Mouse (Mus musculus): Measurements from ENCODE around the gene Htt. TPM values are rescaled to one million over a fixed set of nuclear protein-coding genes. Genes with fewer than 3 reads are reported as not detected.

The Htt gene
- polyA plus RNA-seq, 1 experiment from 2014 or later = 13.5 TPM

GRCm38 (mm10) chr5:34943428-34943827, 181.9 kb downstream of the Htt start:
- no peak overlapping the region for H3K4me2 ChIP-seq
- no peak overlapping the region for H3K9ac ChIP-seq
- no peaks in the 10 kb centered on the region for H3K4me1 ChIP-seq
- no peaks in the 10 kb centered on the region for H3K27me3 ChIP-seq
- H3K36me3 ChIP-seq = no peaks in the 10 kb centered on the region
- ATAC-seq (ENCODE audit: borderline replicate concordance, extremely low read depth, low FRiP score, low TSS enrichment) = no peak
- H3K9me3 ChIP-seq = no peaks in the 10 kb centered on the region
- H3K27ac ChIP-seq = no peak overlapping the region
- H3K4me3 ChIP-seq = no peak overlapping the region
- WGBS = 75% methylated on average over 3 of the region's 3 CpGs

GRCm38 (mm10) chr5:34948861-34949760, 187.6 kb downstream of the Htt start, which contains the start of gene Rgs12:
Rgs12 (plus strand) TSS chr5:34949445.
- H3K4me2 ChIP-seq = peak within 1 kb of the TSS; percentile 82
- no peaks in the 10 kb centered on the region for H3K36me3 ChIP-seq
- peak within 1 kb of the TSS; percentile 89 for H3K9ac ChIP-seq
- peaks cover 19% of the 10 kb centered on the region for H3K4me1 ChIP-seq
- peak; percentile 96 for ATAC-seq (ENCODE audit: borderline replicate concordance, extremely low read depth, low FRiP score, low TSS enrichment)
- under 1% methylated on average over 58 of the region's 84 CpGs for WGBS
- H3K27ac ChIP-seq = peak within 1 kb of the TSS; percentile 88
- no peaks in the 10 kb centered on the region for H3K27me3 ChIP-seq
- no peaks in the 10 kb centered on the region for H3K9me3 ChIP-seq
- H3K4me3 ChIP-seq = peak within 1 kb of the TSS; percentile 96

GRCm38 (mm10) chr5:34949769-34950211, 188.2 kb downstream of the Htt start:
- H3K9me3 ChIP-seq = no peaks in the 10 kb centered on the region
- peak overlapping the region; percentile 96 for H3K4me3 ChIP-seq
- ATAC-seq (ENCODE audit: borderline replicate concordance, extremely low read depth, low FRiP score, low TSS enrichment) = peak; percentile 36; the same call in 1 of the 2 replicates
- H3K4me2 ChIP-seq = peak overlapping the region; percentile 82
- H3K36me3 ChIP-seq = no peaks in the 10 kb centered on the region
- H3K4me1 ChIP-seq = peaks cover 24% of the 10 kb centered on the region
- H3K9ac ChIP-seq = peak overlapping the region; percentile 89
- peak overlapping the region; percentile 88 for H3K27ac ChIP-seq
- no peaks in the 10 kb centered on the region for H3K27me3 ChIP-seq
- under 1% methylated on average over 12 of the region's 12 CpGs for WGBS

GRCm38 (mm10) chr5:34950486-34951160, 189.1 kb downstream of the Htt start:
- peak overlapping the region; percentile 89 for H3K9ac ChIP-seq
- H3K4me3 ChIP-seq = peak overlapping the region; percentile 96
- H3K27ac ChIP-seq = no peak overlapping the region
- H3K27me3 ChIP-seq = no peaks in the 10 kb centered on the region
- 55% methylated on average over 6 of the region's 6 CpGs for WGBS
- H3K36me3 ChIP-seq = no peaks in the 10 kb centered on the region
- H3K4me1 ChIP-seq = peaks cover 31% of the 10 kb centered on the region
- H3K9me3 ChIP-seq = no peaks in the 10 kb centered on the region
- peak overlapping the region; percentile 82 for H3K4me2 ChIP-seq
- ATAC-seq (ENCODE audit: borderline replicate concordance, extremely low read depth, low FRiP score, low TSS enrichment) = no peak

GRCm38 (mm10) chr5:34951161-34951834, 189.8 kb downstream of the Htt start:
- WGBS = 85% methylated on average over 8 of the region's 8 CpGs
- Histone ChIP-seq H3K36me3 (no peaks in the 10 kb centered on the region), H3K27ac (no peak overlapping the region), H3K4me3 (peak overlapping the region; percentile 96; the same call in 1 of the 2 replicates), H3K9ac (no peak overlapping the region), H3K4me2 (peak overlapping the region; percentile 82), H3K9me3 (no peaks in the 10 kb centered on the region), H3K4me1 (peaks cover 38% of the 10 kb centered on the region), H3K27me3 (no peaks in the 10 kb centered on the region)
- ATAC-seq (ENCODE audit: borderline replicate concordance, extremely low read depth, low FRiP score, low TSS enrichment) = no peak

- Histone ChIP-seq H3K36me3 (no peaks in the 10 kb centered on the region), H3K4me3 (no peak overlapping the region), H3K27me3 (no peaks in the 10 kb centered on the region), H3K4me1 (peaks cover 51% of the 10 kb centered on the region), H3K27ac (no peak overlapping the region), H3K4me2 (no peak overlapping the region), H3K9me3 (no peaks in the 10 kb centered on the region), H3K9ac (no peak overlapping the region)
- WGBS = 61% methylated on average over 6 of the region's 6 CpGs
- ATAC-seq (ENCODE audit: borderline replicate concordance, extremely low read depth, low FRiP score, low TSS enrichment) = no peak
Measured at GRCm38 (mm10) chr5:34954508-34954907, 193.0 kb downstream of the Htt start.

- H3K4me2 ChIP-seq = no peak overlapping the region
- H3K27me3 ChIP-seq = no peaks in the 10 kb centered on the region
- H3K9ac ChIP-seq = no peak overlapping the region
- no peaks in the 10 kb centered on the region for H3K36me3 ChIP-seq
- peaks cover 44% of the 10 kb centered on the region for H3K4me1 ChIP-seq
- 25% methylated on average over 5 of the region's 5 CpGs for WGBS
- H3K9me3 ChIP-seq = no peaks in the 10 kb centered on the region
- ATAC-seq (ENCODE audit: borderline replicate concordance, extremely low read depth, low FRiP score, low TSS enrichment) = peak; percentile 24; the same call in 1 of the 2 replicates
- H3K27ac ChIP-seq = no peak overlapping the region
- no peak overlapping the region for H3K4me3 ChIP-seq
Measured at GRCm38 (mm10) chr5:34955630-34956029, 194.1 kb downstream of the Htt start.

GRCm38 (mm10) chr5:34956151-34956550, 194.6 kb downstream of the Htt start:
- H3K4me2 ChIP-seq = no peak overlapping the region
- ATAC-seq (ENCODE audit: borderline replicate concordance, extremely low read depth, low FRiP score, low TSS enrichment) = no peak
- 0 out of 2 replicates have a peak overlapping the region, but pooled peaks have one; percentile 21 for H3K27ac ChIP-seq
- no peaks in the 10 kb centered on the region for H3K36me3 ChIP-seq
- no peaks in the 10 kb centered on the region for H3K27me3 ChIP-seq
- H3K9me3 ChIP-seq = no peaks in the 10 kb centered on the region
- H3K4me1 ChIP-seq = peaks cover 38% of the 10 kb centered on the region
- H3K4me3 ChIP-seq = no peak overlapping the region
- 63% methylated on average over 7 of the region's 7 CpGs for WGBS
- H3K9ac ChIP-seq = no peak overlapping the region

- H3K4me2 ChIP-seq = no peak overlapping the region
- H3K4me1 ChIP-seq = peaks cover 32% of the 10 kb centered on the region
- no peak overlapping the region for H3K27ac ChIP-seq
- H3K9me3 ChIP-seq = no peaks in the 10 kb centered on the region
- H3K9ac ChIP-seq = no peak overlapping the region
- H3K4me3 ChIP-seq = no peak overlapping the region
- H3K36me3 ChIP-seq = no peaks in the 10 kb centered on the region
- peak; percentile 42; the same call in 1 of the 2 replicates for ATAC-seq (ENCODE audit: borderline replicate concordance, extremely low read depth, low FRiP score, low TSS enrichment)
- no peaks in the 10 kb centered on the region for H3K27me3 ChIP-seq
- WGBS = 33% methylated on average over 2 of the region's 2 CpGs
Measured at GRCm38 (mm10) chr5:34957015-34957414, 195.5 kb downstream of the Htt start.

GRCm38 (mm10) chr5:34960021-34960420, 198.5 kb downstream of the Htt start:
- no peak overlapping the region for H3K27ac ChIP-seq
- no peak for ATAC-seq (ENCODE audit: borderline replicate concordance, extremely low read depth, low FRiP score, low TSS enrichment)
- peaks cover 25% of the 10 kb centered on the region for H3K4me1 ChIP-seq
- H3K4me3 ChIP-seq = no peak overlapping the region
- no peaks in the 10 kb centered on the region for H3K9me3 ChIP-seq
- WGBS = 65% methylated on average over 1 of the region's 1 CpGs
- no peaks in the 10 kb centered on the region for H3K27me3 ChIP-seq
- no peak overlapping the region for H3K4me2 ChIP-seq
- peaks cover 6% of the 10 kb centered on the region for H3K36me3 ChIP-seq
- no peak overlapping the region for H3K9ac ChIP-seq
